Mouse (Mus musculus): ENCODE measurements at regions not wholly inside any gene's neighbourhood (a gene's known extent, or its start where the extent isn't known, plus 50 kb on each side); places are given as distances from the start of the nearest gene placed in this dataset.
A peak's percentile ranks its signal among the peaks of the same experiment; 100 is the strongest.

DNA sequence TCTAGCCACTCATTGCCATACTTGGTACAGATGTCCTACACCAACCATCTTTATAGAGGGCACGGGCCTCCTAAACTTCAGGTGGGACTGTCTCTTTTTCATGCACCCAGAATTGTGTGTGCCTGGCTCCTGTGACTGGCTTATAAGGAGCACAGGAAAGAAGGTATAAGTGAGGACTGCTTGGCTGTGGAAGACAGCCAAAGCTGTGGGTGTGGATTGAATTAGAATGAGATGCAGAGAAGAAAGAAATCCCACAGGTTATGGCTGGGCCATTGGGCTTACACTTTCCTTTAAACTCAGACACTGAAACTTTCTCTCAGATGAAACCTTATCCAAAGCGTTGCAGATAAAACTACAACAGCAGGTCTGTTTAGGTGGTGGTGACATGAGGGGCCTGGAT lies 239.5 kb upstream of the Fam160b2 start:
- DNase-seq (ENCODE audit: low spot score) = no peak

- DNase-seq (ENCODE audit: low spot score) = peak; percentile 11
Measured at GRCm38 (mm10) chr14:70837528-70837927, 237.9 kb upstream of the Fam160b2 start.

- no peak for DNase-seq (ENCODE audit: low spot score)
Measured at GRCm38 (mm10) chr14:70833238-70833637, 233.6 kb upstream of the Fam160b2 start.

DNA sequence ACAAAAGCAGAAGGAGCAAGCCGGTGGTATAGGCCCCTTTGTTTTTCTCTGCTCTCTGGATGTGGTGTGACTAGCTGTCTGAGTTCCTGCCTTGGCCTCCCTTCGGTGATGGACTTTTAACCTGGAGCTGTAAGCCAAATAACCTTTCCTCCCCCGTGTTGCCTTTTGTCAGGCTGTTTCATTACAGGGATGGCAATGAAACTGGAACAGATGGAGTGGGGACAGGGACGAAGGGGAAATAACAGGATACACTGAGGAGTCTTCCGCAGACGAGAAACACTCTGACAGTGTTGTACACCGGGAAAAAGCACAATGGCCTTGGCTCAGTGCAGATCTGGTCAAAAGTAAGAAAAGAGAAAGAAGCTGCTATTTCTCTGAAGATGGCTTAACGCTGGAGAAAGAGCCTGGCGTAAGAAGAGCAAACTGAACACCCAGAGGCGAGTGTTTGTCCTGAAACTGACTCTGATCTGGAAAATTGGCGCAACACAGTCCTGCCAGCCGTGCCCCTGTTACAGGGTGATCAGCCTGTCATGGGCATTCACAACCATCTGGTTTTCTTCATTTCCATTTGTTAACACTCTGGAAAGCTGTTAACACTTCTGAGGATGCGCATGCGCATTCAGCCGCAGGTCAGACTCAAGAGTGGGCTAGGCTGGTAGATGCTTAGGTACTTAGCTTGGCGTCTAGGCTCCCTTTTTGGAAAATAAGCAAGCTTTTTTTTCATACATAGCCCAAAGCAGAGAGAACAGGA lies 233.0 kb upstream of the Fam160b2 start:
- peak; percentile 69 for DNase-seq (ENCODE audit: low spot score)

GRCm38 (mm10) chr14:70832042-70832441 lies 232.4 kb upstream of the Fam160b2 start:
- DNase-seq (ENCODE audit: low spot score) = peak; percentile 11

Measured in MN1 (cell line).